Mouse (Mus musculus) ovary, postnatal 10 days (tissue): Measurements from ENCODE around the gene Gm28168.
"Not testable (repeated sequence)": the region's sequence is repeated elsewhere in the genome, so short reads cannot be mapped to it uniquely, and the experiment has no call there.

Experiments used
- DNase-seq: peaks from one replicate; pipeline ENCODE4 v3.0.0; 2022; ENCODE audit warnings: low spot score

The Gm28168 gene

DNA sequence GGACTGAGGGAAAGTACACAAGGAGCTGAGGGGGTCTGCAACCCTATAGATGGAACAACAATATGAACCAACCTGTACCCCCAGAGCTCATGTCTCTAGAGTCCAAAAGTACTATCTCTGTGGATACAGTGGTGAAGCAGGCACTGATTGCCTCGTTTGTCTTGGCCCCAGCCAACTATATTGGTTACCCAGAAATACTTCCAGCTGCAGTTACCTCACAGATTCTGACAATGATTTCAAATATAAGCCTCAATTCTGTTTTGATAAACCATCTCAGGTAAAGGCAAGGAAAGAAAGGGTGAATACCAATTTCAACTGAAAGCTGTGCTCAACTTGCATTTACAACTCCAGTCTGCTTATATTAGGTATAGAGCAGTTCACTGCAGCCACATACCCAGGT, at the start of gene Gm28168:
Gene Gm28168, plus strand, starts transcription at position 301 of the 400 bp plus-strand sequence.
- not testable (repeated sequence) for DNase-seq

DNA sequence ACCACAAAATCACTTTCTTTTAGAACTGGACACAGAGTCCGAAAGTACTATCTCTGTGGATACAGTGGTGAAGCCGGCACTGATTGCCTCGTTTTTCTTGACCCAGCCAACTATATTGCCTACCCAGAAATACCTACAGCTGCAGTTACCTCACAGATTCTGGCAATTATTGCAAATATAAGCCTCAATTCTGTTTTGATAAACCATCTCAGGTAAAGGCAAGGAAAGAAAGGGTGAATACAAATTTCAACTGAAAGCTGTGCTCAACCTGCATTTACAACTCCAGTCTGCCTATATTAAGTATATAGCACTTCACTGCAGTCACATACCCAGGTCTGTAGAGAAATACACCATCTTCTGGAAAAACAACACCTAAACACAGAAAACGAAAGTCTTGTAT, 37.8 kb downstream of the Gm28168 start, which contains the start of gene Gm7145:
Gene Gm7145, plus strand, starts transcription at position 301 of the 400 bp plus-strand sequence.
- no peak for DNase-seq
